Mouse (Mus musculus) embryonic facial prominence, embryonic 13.5 days (tissue): ENCODE results near the gene Gm26661. TPM values are rescaled to one million over a fixed set of nuclear protein-coding genes. Genes with fewer than 3 reads are reported as not detected.
A peak's percentile ranks its signal among the peaks of the same experiment; 100 is the strongest.

ENCODE experiments used
- ATAC-seq: fragments of 200-750 bp; cut with Nextera tagmentation; 2 replicates; pipeline ENCODE4 v1.8.0; 2017; ENCODE audit warnings: low read depth; ENCODE audit not compliant: insufficient number of reproducible peaks, insufficient read depth, low FRiP score, low TSS enrichment
- H3K27ac ChIP-seq: fragments of 300-500 bp; sonication (generic); 2 replicates; pipeline ENCODE4 v1.5.1; 2015; ENCODE audit warnings: moderate library complexity, mild to moderate bottlenecking, inconsistent platforms
- H3K27me3 ChIP-seq: fragments of 300-500 bp; sonication (generic); 2 replicates; pipeline ENCODE4 v1.6.1; 2015; ENCODE audit warnings: mild to moderate bottlenecking, inconsistent platforms
- H3K36me3 ChIP-seq: fragments of 300-500 bp; sonication (generic); 2 replicates; pipeline ENCODE4 v1.6.1; 2015; ENCODE audit warnings: mild to moderate bottlenecking, inconsistent platforms
- H3K4me1 ChIP-seq: fragments of 300-500 bp; sonication (generic); 2 replicates; pipeline ENCODE4 v1.6.1; 2015; ENCODE audit warnings: inconsistent platforms
- H3K4me2 ChIP-seq: fragments of 300-500 bp; sonication (generic); 2 replicates; pipeline ENCODE4 v1.6.1; 2015; ENCODE audit warnings: moderate library complexity, mild to moderate bottlenecking, inconsistent platforms
- H3K4me3 ChIP-seq: fragments of 300-500 bp; sonication (generic); 2 replicates; pipeline ENCODE4 v1.5.1; 2015; ENCODE audit warnings: mild to moderate bottlenecking, inconsistent platforms
- H3K9ac ChIP-seq: fragments of 300-500 bp; sonication (generic); 2 replicates; pipeline ENCODE4 v1.6.1; 2015; ENCODE audit warnings: mild to moderate bottlenecking, inconsistent platforms
- H3K9me3 ChIP-seq: fragments of 300-500 bp; sonication (generic); 2 replicates; pipeline ENCODE4 v1.6.1; 2016; ENCODE audit warnings: inconsistent platforms
- WGBS: fragments of 180-500 bp; shearing (Covaris S2); methylation state at CpG from one replicate; pipeline ENCODE4 v1.1.7; 2015; ENCODE audit warnings: mixed read lengths; 5-methylcytosine and 5-hydroxymethylcytosine counted together
- polyA plus RNA-seq: library from polyadenylated mRNA; unstranded; fragments of >200 nt; fragmentation: Nextera tagmentation; extraction: Ambion mirVana; gene quantifications from 2 replicates; pipeline ENCODE4 v1.2.1, GENCODE M21; 2015

Gene Gm26661
- not detected in 2 replicates for polyA plus RNA-seq

- H3K27ac ChIP-seq: no peak within 1 kb of the TSS
- no peaks in the 10 kb centered on the region for H3K36me3 ChIP-seq
- H3K4me3 ChIP-seq: peak within 1 kb of the TSS; percentile 40
- WGBS: 1% methylated on average over 30 of the region's 30 CpGs
- H3K4me2 ChIP-seq: peak within 1 kb of the TSS; percentile 66
- H3K27me3 ChIP-seq: peaks cover 16% of the 10 kb centered on the region
- peak; percentile 73; the same call in 1 of the 2 replicates for ATAC-seq
- peak within 1 kb of the TSS; percentile 41; the same call in 1 of the 2 replicates for H3K9ac ChIP-seq
- peaks cover 13% of the 10 kb centered on the region for H3K4me1 ChIP-seq
- H3K9me3 ChIP-seq: no peaks in the 10 kb centered on the region
These were observed at the start of gene Gm26661 for GRCm38 (mm10) chr14:7791532-7792159. TSS of gene Gm26661 (plus strand) at chr14:7791587.

- Histone ChIP-seq H3K27me3 (no peaks in the 10 kb centered on the region), H3K9ac (peak overlapping the region; percentile 63), H3K4me3 (peak overlapping the region; percentile 27), H3K9me3 (no peaks in the 10 kb centered on the region), H3K36me3 (no peaks in the 10 kb centered on the region), H3K4me2 (peak overlapping the region; percentile 53), H3K4me1 (0 out of 2 replicates have a peak, but pooled peaks cover 4% of the 10 kb centered on the region), H3K27ac (peak overlapping the region; percentile 39; the same call in 1 of the 2 replicates)
- 32% methylated on average over 11 of the region's 11 CpGs for WGBS
- ATAC-seq: peak; percentile 72
These were observed 42.2 kb upstream of the Gm26661 start for GRCm38 (mm10) chr14:7748944-7749763.

DNA sequence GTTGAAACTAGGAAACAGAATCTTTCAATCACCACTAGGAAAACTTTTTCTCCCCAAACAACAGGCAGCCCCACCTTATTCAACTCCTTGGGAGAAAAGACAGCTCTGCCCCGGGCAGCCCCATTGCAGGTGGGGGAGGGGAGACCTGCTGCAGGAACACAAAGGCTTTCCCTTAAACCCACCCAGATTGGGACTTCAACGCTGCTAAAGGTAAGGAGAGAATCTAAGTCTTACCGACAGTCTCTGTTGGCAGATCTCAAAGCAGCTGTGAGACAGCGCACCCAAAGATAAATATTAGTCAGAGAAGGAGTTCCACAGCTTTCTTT, 41.7 kb upstream of the Gm26661 start:
- Histone ChIP-seq H3K4me3 (peak overlapping the region; percentile 27), H3K4me2 (peak overlapping the region; percentile 53), H3K27ac (peak overlapping the region; percentile 39; the same call in 1 of the 2 replicates), H3K9me3 (no peaks in the 10 kb centered on the region), H3K9ac (peak overlapping the region; percentile 63), H3K4me1 (0 out of 2 replicates have a peak, but pooled peaks cover 4% of the 10 kb centered on the region), H3K36me3 (no peaks in the 10 kb centered on the region), H3K27me3 (no peaks in the 10 kb centered on the region)
- peak; percentile 81 for ATAC-seq
- 9% methylated on average over 4 of the region's 4 CpGs for WGBS

DNA sequence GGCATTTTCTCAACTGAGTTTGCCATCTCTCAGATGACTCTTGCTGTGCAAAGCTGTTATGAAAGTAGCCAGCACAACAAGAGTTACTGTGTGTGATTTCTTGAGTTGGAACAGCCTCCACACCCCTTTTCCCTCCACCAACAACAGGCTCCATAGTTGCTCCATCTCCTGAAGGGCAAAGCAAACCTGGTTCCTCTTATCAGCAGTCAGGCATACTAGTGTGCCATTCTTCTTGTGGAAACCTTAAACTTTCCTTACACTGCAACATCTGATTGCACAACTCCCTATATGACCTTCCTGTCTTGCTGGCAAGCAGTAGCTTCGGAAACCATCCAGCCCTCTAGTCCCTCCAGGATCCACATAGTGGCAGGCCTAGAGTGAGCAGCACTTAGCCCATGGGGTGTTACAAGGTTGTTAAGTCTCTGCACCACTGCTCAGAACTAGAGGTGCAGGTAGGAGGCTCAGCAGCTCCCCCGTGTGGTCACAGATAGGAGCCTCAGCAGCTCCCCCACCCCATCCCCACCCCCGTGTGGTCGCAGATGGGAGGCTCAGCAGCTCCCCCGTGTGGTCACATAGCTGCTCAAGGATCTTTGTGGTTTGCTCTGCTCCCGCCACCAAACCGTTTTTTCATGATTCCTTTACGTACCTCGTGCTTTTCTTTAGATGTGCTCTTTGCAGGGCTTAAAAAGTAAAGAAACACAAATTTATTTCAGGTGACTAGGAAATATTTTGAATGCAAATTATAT, 25.6 kb upstream of the Gm26661 start:
- Histone ChIP-seq H3K9me3 (no peaks in the 10 kb centered on the region), H3K27ac (no peak overlapping the region), H3K9ac (no peak overlapping the region), H3K4me2 (no peak overlapping the region), H3K27me3 (no peaks in the 10 kb centered on the region), H3K36me3 (no peaks in the 10 kb centered on the region), H3K4me1 (no peaks in the 10 kb centered on the region), H3K4me3 (no peak overlapping the region)
- 10% methylated on average over 9 of the region's 9 CpGs for WGBS
- ATAC-seq: peak; percentile 79; the same call in 1 of the 2 replicates

DNA sequence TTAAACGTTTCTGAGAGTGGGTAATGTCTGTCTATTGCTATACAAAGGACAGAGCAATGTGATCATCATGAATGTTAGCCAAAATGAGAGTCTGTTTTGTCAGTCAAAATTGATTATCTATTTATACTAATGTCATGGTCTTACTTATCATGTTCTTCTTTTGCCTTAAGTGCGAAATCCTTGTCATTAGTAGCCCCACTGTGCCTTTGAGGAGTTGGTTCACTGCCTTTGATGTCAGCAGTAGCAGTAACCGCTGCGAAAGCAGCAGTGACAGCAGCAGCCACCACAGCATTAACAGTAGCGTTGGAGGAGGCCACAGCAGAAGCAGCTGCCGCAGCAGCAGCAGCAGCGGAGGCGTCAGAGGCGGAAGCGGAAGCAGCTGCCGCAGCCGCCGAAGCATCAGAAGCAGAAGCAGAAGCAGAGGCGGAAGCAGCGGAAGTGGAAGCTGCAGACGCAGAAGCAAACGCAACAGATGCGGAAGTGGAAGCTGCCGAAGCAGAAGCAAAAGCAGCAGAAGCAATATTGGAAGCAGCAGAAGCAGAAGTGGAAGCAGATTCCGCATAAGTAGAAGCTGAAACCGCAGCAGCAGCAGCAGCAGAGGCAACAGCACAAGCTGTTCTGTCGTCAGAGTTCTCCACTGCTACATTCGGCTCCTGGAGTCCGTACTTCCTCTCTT, 17.5 kb upstream of the Gm26661 start:
- Histone ChIP-seq H3K27me3 (no peaks in the 10 kb centered on the region), H3K4me1 (no peaks in the 10 kb centered on the region), H3K4me2 (peak overlapping the region; percentile 56), H3K36me3 (no peaks in the 10 kb centered on the region), H3K27ac (peak overlapping the region; percentile 35; the same call in 1 of the 2 replicates), H3K9me3 (no peaks in the 10 kb centered on the region), H3K4me3 (peak overlapping the region; percentile 48), H3K9ac (peak overlapping the region; percentile 67)
- 42% methylated on average over 24 of the region's 24 CpGs for WGBS
- 0 out of 2 replicates have a peak, but pooled peaks have one; percentile 26 for ATAC-seq

- no peak overlapping the region for H3K9ac ChIP-seq
- H3K9me3 ChIP-seq: no peaks in the 10 kb centered on the region
- no peaks in the 10 kb centered on the region for H3K36me3 ChIP-seq
- no peak overlapping the region for H3K4me2 ChIP-seq
- H3K4me3 ChIP-seq: no peak overlapping the region
- H3K4me1 ChIP-seq: peaks cover 2% of the 10 kb centered on the region; the same call in 1 of the 2 replicates
- no peak overlapping the region for H3K27ac ChIP-seq
- no peak for ATAC-seq
- H3K27me3 ChIP-seq: peaks cover 2% of the 10 kb centered on the region
- 35% methylated on average over 13 of the region's 13 CpGs for WGBS
These were observed 5.3 kb upstream of the Gm26661 start for GRCm38 (mm10) chr14:7786073-7786472.

- peaks cover 16% of the 10 kb centered on the region for H3K27me3 ChIP-seq
- H3K9me3 ChIP-seq: no peaks in the 10 kb centered on the region
- WGBS: 77% methylated on average over 7 of the region's 7 CpGs
- H3K4me1 ChIP-seq: peaks cover 13% of the 10 kb centered on the region
- H3K27ac ChIP-seq: no peak overlapping the region
- no peak for ATAC-seq
- no peak overlapping the region for H3K9ac ChIP-seq
- no peaks in the 10 kb centered on the region for H3K36me3 ChIP-seq
- no peak overlapping the region for H3K4me3 ChIP-seq
- H3K4me2 ChIP-seq: no peak overlapping the region
These were observed 1.9 kb upstream of the Gm26661 start for GRCm38 (mm10) chr14:7789266-7790030.

GRCm38 (mm10) chr14:7791061-7791531, 291 bp upstream of the Gm26661 start:
- no peak; the same call in 1 of the 2 replicates for ATAC-seq
- WGBS: 13% methylated on average over 19 of the region's 19 CpGs
- Histone ChIP-seq H3K4me3 (peak overlapping the region; percentile 40), H3K4me1 (peaks cover 13% of the 10 kb centered on the region), H3K36me3 (no peaks in the 10 kb centered on the region), H3K27ac (no peak overlapping the region), H3K9ac (peak overlapping the region; percentile 41; the same call in 1 of the 2 replicates), H3K27me3 (peaks cover 16% of the 10 kb centered on the region), H3K4me2 (peak overlapping the region; percentile 66), H3K9me3 (no peaks in the 10 kb centered on the region)

DNA sequence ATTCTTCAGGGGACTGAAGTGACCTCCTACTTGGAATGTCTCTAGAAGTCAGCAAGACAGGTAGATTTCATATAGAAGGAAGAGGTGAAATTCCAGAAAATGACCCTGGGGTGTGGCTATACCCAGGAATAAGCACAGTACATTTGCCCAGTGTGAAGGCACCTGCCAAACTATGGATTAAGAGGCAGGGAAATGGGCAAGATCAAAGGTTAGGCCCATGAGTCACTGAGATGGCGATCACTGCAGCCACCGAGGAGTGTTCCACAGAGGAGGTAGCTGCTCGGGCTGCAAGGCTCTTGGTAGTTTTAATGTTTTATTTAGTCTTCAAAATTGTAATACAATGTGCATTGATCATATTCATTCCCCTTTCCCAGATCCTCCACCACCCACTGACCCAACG, 4.6 kb downstream of the Gm26661 start:
- Histone ChIP-seq H3K9ac (no peak overlapping the region), H3K27me3 (peaks cover 15% of the 10 kb centered on the region), H3K27ac (no peak overlapping the region), H3K9me3 (peaks cover 4% of the 10 kb centered on the region; the same call in 1 of the 2 replicates), H3K36me3 (no peaks in the 10 kb centered on the region), H3K4me1 (peaks cover 12% of the 10 kb centered on the region), H3K4me2 (no peak overlapping the region), H3K4me3 (no peak overlapping the region)
- no peak for ATAC-seq
- 78% methylated on average over 4 of the region's 4 CpGs for WGBS

DNA sequence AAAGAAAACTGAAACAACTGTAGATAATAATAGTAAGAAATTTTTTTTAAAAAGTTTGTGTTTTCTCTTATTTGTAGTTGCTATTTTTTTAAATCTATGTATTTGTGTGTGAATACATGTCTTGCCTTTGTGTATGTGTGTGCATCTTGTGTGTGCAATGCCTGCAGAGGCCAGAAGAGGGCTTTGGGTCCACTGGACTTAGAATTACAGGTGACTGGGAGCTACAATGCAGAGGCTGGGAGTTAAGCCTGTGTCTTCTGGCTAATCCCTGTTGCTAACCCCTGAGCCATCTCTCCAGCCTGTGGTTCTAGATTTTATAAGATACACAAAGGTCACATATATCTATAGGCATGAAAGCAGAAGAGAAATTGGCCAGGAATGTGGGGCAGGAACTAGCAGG, 9.2 kb downstream of the Gm26661 start:
- Histone ChIP-seq H3K36me3 (no peaks in the 10 kb centered on the region), H3K27ac (no peak overlapping the region), H3K4me2 (no peak overlapping the region), H3K9ac (no peak overlapping the region), H3K27me3 (no peaks in the 10 kb centered on the region), H3K9me3 (peaks cover 5% of the 10 kb centered on the region; the same call in 1 of the 2 replicates), H3K4me3 (no peak overlapping the region), H3K4me1 (no peaks in the 10 kb centered on the region)
- ATAC-seq: no peak
